Comparison of ENCODE assay signal across 25 mouse cellular contexts in the genomic region with DNA sequence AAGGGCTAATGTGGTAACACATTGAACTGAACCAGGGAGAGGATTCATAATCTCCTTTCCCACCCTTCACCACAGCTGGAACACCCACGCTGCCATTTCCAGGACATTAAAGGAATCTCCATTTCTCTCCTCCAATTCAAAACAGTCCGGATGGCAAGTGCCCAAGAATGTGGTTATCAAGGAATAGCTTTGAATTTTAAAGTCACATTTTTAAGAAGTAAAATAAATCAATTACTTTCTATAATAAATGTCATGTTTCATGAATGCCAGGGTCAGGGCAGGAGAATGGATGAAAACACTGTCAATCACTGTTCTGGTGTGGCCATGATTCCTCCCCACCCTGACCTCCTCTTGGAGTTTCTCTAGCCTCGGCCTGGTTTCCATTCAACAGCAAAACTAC.
DNase-seq lines count a peak whose midpoint lies in the region; ATAC-seq lines count a peak whose summit lies in the region.
"Had no signal": no experiment of that assay in that cellular context is flagged by ENCODE, and none has a peak within 500 bp of the region (broad histone marks: within the 10 kb centered on the region; RNA-seq: fewer than 3 reads in every experiment).

No protein-coding gene starts in this region.

- no peaks in the 10 kb centered on the region for H3K9me3 ChIP-seq in kidney, embryonic 16.5 days (ENCODE audit: low read length)
- H3K9me3 ChIP-seq in midbrain, embryonic 11.5 days (ENCODE audit: control insufficient read depth, low read length), result no peaks in the 10 kb centered on the region
- H3K9me3 ChIP-seq in midbrain, embryonic 16.5 days (replicated peaks; ENCODE audit: control insufficient read depth, low read length, poor library complexity, severe bottlenecking), result no peaks in the 10 kb centered on the region
- H3K9me3 ChIP-seq in embryonic facial prominence, embryonic 14.5 days (ENCODE audit: control insufficient read depth, low read length), result no peaks in the 10 kb centered on the region
- H3K9me3 ChIP-seq: forebrain, embryonic 10.5 days; limb, embryonic 12.5 days had no signal

- H3K27me3 ChIP-seq in kidney, embryonic 16.5 days (ENCODE audit: insufficient read depth, low read length), result no peaks in the 10 kb centered on the region
- no peaks in the 10 kb centered on the region for H3K27me3 ChIP-seq in midbrain, embryonic 11.5 days (ENCODE audit: control insufficient read depth, insufficient read depth, low read length)
- no peaks in the 10 kb centered on the region for H3K27me3 ChIP-seq in midbrain, embryonic 16.5 days (ENCODE audit: control insufficient read depth, insufficient read depth, low read depth, low read length)
- no peaks in the 10 kb centered on the region for H3K27me3 ChIP-seq in embryonic facial prominence, embryonic 14.5 days (replicated peaks; ENCODE audit: control insufficient read depth, insufficient read depth, low read length)
- H3K27me3 ChIP-seq: limb, embryonic 12.5 days had no signal

- no peak overlapping the region for H3K4me3 ChIP-seq in kidney, embryonic 16.5 days (ENCODE audit: low read length)
- H3K4me3 ChIP-seq in midbrain, embryonic 11.5 days (ENCODE audit: low read depth, low read length), result no peak overlapping the region
- no peak overlapping the region for H3K4me3 ChIP-seq in midbrain, embryonic 16.5 days (ENCODE audit: low read depth, low read length)
- no peak overlapping the region for H3K4me3 ChIP-seq in embryonic facial prominence, embryonic 14.5 days (ENCODE audit: low read depth, low read length)
- H3K4me3 ChIP-seq: forebrain, embryonic 10.5 days; layer of hippocampus, adult 2 months; limb, embryonic 12.5 days had no signal

- peak; percentile 59 for DNase-seq in kidney, postnatal 14 days
- peak; percentile 4 for DNase-seq in midbrain, embryonic 11.5 days (ENCODE audit: low spot score, missing footprints)
- DNase-seq in adrenal gland, postnatal 10 days, result peak; percentile 65
- DNase-seq in embryonic facial prominence, embryonic 14.5 days (ENCODE audit: low spot score), result peak; percentile 42
- DNase-seq in gastrocnemius, adult 8-10 months (ENCODE audit: low spot score in 2 of 2), result no peak
- DNase-seq: cerebellum, adult 2 months; cerebellum, postnatal 25 days; gastrocnemius, postnatal 25 days; heart, postnatal 36 days; kidney, adult 18-20 months; layer of hippocampus, postnatal 36 days; liver, postnatal 0 days; thymus, adult 18-20 months; thymus, postnatal 36 days had no signal

- no peak overlapping the region for H3K27ac ChIP-seq in kidney, embryonic 16.5 days (ENCODE audit: low read length)
- H3K27ac ChIP-seq in midbrain, embryonic 11.5 days (ENCODE audit: low read depth, low read length), result no peak overlapping the region
- no peak overlapping the region for H3K27ac ChIP-seq in midbrain, embryonic 16.5 days (ENCODE audit: low read length)
- H3K27ac ChIP-seq in embryonic facial prominence, embryonic 14.5 days (replicated peaks; ENCODE audit: low read depth, low read length), result no peak overlapping the region
- H3K27ac ChIP-seq: forebrain, embryonic 10.5 days; hindbrain, embryonic 14.5 days; limb, embryonic 12.5 days; macrophage had no signal

- no peak overlapping the region for H3K4me2 ChIP-seq in kidney, embryonic 16.5 days (replicated peaks; ENCODE audit: low read depth, low read length)
- no peak overlapping the region for H3K4me2 ChIP-seq in midbrain, embryonic 11.5 days
- no peak overlapping the region for H3K4me2 ChIP-seq in midbrain, embryonic 16.5 days (ENCODE audit: low read length)
- H3K4me2 ChIP-seq in embryonic facial prominence, embryonic 14.5 days (ENCODE audit: low read depth, low read length), result no peak overlapping the region
- H3K4me2 ChIP-seq: hindbrain, embryonic 14.5 days; limb, embryonic 12.5 days; liver, embryonic 11.5 days had no signal

- H3K9ac ChIP-seq in kidney, embryonic 16.5 days (replicated peaks; ENCODE audit: low read length), result no peak overlapping the region
- no peak overlapping the region for H3K9ac ChIP-seq in midbrain, embryonic 11.5 days (ENCODE audit: low read length)
- no peak overlapping the region for H3K9ac ChIP-seq in midbrain, embryonic 16.5 days (ENCODE audit: low read depth, low read length)
- no peak overlapping the region for H3K9ac ChIP-seq in embryonic facial prominence, embryonic 14.5 days (ENCODE audit: low read depth, low read length)
- H3K9ac ChIP-seq: hindbrain, embryonic 14.5 days; limb, embryonic 12.5 days; liver, postnatal 0 days had no signal

- H3K4me1 ChIP-seq in kidney, embryonic 16.5 days (ENCODE audit: insufficient read depth, low read length), result no peaks in the 10 kb centered on the region
- no peaks in the 10 kb centered on the region for H3K4me1 ChIP-seq in midbrain, embryonic 11.5 days (ENCODE audit: control insufficient read depth, insufficient read depth, low read length)
- H3K4me1 ChIP-seq in midbrain, embryonic 16.5 days (ENCODE audit: control insufficient read depth, insufficient read depth, low read length), result no peaks in the 10 kb centered on the region
- 0 out of 2 replicates have a peak, but pooled peaks cover 5% of the 10 kb centered on the region for H3K4me1 ChIP-seq in embryonic facial prominence, embryonic 14.5 days (ENCODE audit: control insufficient read depth, insufficient read depth, low read length)
- H3K4me1 ChIP-seq: forebrain, embryonic 10.5 days; limb, embryonic 12.5 days had no signal

- H3K36me3 ChIP-seq in kidney, embryonic 16.5 days (ENCODE audit: insufficient read depth, low read length), result no peaks in the 10 kb centered on the region
- H3K36me3 ChIP-seq in midbrain, embryonic 11.5 days (ENCODE audit: control insufficient read depth, insufficient read depth, low read length), result no peaks in the 10 kb centered on the region
- no peaks in the 10 kb centered on the region for H3K36me3 ChIP-seq in midbrain, embryonic 16.5 days (ENCODE audit: control insufficient read depth, insufficient read depth, low read length)
- H3K36me3 ChIP-seq in embryonic facial prominence, embryonic 14.5 days (ENCODE audit: control insufficient read depth, insufficient read depth, low read length), result no peaks in the 10 kb centered on the region
- H3K36me3 ChIP-seq: forebrain, embryonic 10.5 days; limb, embryonic 12.5 days had no signal

- no peak for ATAC-seq in kidney, embryonic 16.5 days (ENCODE audit: low FRiP score, low TSS enrichment)
- ATAC-seq in midbrain, embryonic 11.5 days (ENCODE audit: low FRiP score), result no peak
- no peak for ATAC-seq in midbrain, embryonic 16.5 days
- no peak for ATAC-seq in embryonic facial prominence, embryonic 14.5 days (ENCODE audit: low read depth)
- ATAC-seq: activated CD4-positive, CD25-positive, alpha-beta regulatory T cell, adult 4 months; forebrain, embryonic 16.5 days; inflammation-experienced regulatory T-cells, adult 6 months; liver, postnatal 0 days had no signal

- WGBS in kidney, embryonic 16.5 days, result 77% methylated on average over 3 of the region's 3 CpGs
- 93% methylated on average over 3 of the region's 3 CpGs for WGBS in midbrain, embryonic 11.5 days
- WGBS in midbrain, embryonic 16.5 days, result 90% methylated on average over 3 of the region's 3 CpGs
- 60% methylated on average over 3 of the region's 3 CpGs for whole genome bisulfite sequencing in embryonic facial prominence, embryonic 14.5 days

Comparison
In these comparisons a context has a peak if more than half of its experiments do, and no peak if none do; other contexts are left out.
1. DNase-seq: peak in kidney, postnatal 14 days (single experiment), midbrain, embryonic 11.5 days (single experiment), adrenal gland, postnatal 10 days (single experiment) and embryonic facial prominence, embryonic 14.5 days (single experiment); none in gastrocnemius, adult 8-10 months (0 of 2).